Mouse (Mus musculus): ENCODE measurements around the gene Pfkp.

The Pfkp gene

DNA sequence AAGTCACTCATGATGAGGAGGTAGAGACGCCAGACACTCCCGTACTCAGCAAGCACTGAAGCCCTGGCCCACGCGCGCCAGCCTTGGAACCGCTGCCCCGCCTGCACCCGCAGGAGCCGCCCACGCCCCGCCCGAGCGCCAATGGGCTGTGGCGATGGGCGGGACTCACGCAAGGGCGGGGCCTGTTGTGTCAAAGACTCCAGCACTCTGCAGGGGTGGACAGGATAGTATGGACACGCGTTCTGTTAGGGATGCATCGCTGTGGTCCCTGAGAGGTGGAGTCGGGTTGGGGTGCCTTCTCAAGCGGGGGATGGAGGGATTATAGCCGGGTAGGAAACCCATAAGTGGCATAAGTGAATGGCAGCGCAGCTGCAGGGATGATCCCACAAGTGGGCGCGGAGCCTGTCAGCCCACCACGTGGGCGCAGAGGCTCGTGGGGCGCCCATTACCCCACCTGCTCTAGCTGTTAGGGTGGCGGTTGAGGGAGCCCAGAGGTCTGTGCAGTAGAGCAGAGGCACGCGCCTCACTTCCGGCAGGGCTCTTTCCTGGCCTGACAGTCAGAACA, at the start of gene Pfkp:
Gene Pfkp (minus strand): TSS at position 109 of the 565 bp plus-strand sequence.
- in situ Hi-C loops (cut with MseI, MboI) = no loop called here

DNA sequence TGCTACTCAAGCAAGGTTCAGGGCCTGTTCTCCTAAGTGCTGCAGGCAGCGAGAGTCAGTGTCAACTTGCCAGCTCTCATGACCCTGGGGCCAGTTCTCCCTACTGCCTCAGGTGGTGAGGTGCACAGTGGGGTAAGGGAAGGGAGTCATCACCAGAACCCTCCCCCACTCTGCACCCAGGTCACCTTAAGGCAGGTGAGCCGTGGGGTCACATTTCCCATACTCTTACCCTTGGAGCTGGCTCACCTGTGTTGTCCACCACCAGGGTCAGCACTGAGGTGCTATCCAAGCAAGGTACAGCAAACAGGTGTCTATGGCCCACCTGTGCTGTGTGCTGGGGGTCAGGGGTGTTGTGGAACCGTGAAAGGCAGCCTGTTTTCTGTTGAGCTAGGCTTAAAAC, 42.0 kb upstream of the Pfkp start:
- in situ Hi-C loops (cut with MseI, MboI) = no loop called here

DNA sequence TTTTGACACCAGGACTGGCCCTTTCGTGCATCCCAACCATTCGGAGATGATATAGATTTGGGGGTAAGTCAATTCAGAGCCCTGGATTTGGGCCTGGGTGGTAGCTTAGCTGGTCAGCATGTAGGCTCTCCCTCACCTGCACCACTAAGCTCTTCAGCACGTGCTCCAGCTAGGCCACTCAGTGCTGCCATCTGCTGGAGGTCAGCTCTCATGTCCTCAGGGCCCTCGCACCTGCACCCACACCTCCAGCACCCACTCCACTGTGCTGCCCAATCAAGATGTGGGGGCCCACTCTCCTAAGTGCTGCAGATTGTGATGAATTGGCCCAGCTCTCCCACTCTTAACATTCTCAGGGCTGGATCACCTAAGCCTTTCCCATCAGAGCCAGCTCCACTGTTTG, 41.4 kb upstream of the Pfkp start:
- in situ Hi-C loops (cut with MseI, MboI) = no loop called here

DNA sequence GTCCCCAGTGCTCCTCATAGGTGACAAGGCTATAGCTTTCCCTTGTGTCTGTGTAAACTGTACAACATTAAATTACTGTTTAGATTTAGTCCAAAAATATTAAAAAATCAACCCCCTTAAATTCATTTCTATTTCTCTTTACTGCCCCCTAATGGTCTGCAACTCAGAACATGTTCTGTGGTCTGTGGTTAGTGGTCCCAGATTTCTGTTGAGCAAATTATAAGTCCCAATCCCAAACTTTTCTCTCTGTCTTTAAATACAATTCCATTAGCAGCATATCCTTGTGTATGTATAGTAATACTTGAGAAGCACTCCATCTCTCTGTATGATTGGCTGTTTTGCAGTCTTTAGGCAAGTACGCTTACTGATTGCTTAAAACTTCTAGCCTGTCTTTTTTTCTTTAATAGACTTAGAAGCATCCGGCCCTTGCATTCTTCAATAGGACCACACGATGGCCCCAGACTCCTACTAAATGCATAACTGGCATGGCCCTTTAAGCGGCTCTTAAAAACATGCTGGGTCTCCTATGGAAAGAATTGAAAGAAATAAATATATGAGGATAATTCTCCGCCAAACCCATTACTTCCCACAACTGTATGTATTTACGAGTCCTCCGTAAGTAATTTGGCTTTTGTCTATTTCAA, 40.3 kb upstream of the Pfkp start:
- in situ Hi-C loops (cut with MseI, MboI) = no loop called here

DNA sequence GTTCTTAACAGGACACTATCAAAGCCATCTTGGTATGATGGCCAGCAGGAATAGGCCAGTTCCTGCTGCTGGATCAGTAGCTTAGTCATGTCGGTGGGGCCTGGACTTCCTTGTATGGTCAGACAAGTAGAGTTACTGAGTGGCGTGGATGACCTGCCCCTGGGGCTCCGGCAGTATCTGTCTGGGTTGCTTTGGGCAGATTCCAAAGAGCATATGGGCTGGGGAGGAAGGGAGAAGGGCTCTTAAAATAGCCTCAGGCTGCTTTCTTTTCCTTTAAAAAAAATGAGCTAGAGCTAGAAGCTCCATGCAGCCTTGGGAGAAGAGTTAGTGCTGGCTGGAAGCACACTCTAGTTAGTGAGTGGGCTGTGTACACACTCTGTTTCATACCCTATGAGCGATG, 18.3 kb upstream of the Pfkp start:
- in situ Hi-C loops (cut with MseI, MboI) = no loop called here

DNA sequence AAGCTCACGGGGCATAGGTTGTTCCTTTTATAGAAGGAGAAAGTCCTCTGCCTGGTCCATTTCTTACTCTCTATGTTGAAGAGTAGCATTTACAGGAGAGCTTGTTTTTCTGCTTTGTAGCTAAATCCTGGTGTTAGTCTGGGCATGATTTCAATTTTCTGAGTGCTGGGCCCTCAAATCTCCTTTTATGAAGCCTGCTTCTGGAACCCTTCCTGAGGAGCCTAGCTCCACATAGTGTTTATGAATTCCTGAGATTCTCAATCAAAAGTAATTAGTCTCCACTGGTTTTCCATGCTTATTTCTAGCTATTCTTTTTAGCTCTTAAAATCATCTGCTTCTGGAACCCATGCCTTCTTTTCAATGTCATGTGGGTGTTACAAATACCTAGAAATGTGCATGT, 16.9 kb upstream of the Pfkp start:
- in situ Hi-C loops (cut with MseI, MboI) = no loop called here

DNA sequence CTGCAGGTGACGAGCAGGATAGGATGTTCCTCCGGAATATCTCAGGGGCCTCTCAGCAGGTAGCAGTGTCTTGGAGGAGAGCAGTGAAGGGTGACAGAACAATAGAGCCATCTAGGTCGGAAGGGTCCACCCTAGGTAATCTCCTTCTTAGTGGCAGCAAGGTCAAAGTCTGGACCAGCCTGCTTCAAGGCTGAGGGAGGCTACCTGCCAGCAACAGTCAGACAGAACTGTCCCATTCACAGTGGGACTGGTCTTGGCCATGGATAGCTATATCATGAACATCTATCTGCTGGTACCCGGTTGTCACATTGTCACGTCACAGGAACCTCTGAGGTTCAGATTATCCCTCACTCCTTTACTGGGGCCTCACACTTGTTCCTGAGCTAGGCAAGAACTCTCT, 15.6 kb upstream of the Pfkp start:
- in situ Hi-C loops (cut with MseI, MboI) = no loop called here

DNA sequence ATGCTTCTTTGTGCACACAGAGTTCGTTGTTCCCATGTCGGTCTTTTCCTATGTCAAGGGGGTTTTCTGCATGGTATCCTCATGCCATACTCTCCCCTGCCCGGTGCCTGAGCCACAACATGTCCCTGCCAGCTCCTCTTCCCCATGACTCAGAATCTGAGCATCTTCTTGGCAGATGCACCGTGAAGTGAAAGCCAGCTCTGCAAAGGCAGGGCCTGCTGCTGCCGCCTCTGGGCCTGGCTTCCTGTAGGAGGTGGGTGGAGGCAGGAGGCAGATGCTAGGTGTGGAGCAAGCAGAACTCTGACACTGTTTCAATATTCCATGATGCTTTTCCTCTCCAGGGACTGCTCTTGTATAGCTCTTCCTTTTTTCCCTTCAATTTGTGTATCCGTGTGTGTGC, 10.7 kb upstream of the Pfkp start:
- in situ Hi-C loops (cut with MseI, MboI) = no loop called here

DNA sequence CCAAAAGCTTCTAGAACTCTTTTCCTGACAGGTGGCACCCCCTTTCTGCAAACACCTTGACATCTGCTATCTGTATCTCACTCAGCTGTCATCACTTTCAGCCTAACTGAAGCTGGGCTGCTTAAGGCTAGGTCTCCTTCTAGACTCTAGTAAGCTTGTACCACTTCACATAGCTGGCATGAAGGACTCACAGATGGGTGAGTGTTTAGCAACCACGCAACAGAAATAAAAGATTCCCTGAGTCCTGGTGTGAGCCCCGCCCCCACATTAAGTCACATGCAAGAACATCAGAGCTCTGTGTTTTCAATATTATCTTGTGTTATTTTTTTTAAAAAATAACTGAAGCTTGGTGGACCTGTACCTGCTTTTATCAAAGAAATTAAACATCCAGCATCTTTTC, 8.7 kb upstream of the Pfkp start:
- in situ Hi-C loops (cut with MseI, MboI) = no loop called here

DNA sequence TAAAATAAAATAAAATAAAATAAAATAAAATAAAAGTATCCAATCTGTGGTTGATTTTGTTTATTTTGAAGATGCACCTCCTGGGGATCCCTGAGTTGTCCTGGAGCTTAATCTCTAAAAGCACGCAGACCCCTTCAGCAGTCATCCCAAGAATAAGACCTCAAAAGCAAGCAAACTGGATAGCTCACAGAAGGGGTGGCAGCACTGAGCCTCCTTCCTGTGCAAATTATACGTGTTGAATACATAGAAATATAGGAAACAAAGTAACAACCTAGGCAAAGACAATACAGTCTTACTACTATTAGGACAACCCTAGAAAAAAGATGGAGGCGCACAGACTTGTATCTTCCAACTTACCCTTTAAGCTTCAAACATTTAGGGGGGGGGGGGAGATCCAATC, 965 bp upstream of the Pfkp start:
- in situ Hi-C loops (cut with MseI, MboI) = no loop called here

DNA sequence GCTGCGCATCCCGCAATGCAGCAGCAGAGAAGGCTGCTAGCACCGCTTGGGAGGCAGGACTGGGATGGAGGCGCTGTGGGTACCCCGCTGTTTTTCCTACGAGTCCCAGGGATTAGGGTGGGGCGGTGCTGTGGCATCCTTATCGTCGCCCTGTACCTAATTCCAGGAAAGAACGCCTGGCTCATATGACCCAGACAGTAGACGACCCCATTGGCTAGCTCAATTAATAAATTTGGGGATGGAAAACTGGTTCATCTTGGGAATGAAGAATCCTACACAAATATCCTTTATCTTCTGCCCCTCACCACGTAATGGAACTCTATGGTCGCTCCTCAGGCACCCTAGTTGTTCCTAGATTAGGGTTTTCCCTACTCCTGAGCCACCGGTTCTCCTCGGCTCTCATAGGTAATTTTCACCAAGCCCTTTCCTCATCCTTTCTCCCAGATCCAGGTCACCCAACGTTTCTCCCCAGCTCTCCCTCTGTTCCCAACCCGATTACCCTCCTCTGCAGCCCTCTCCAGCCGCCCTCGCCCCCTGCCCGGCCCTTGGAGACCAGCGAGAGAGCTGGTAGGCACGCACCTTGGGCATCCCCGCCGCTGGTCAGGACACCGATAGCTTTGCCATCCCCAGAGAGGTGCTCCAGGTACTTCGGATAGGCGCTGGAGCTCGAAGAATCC, 447 bp downstream of the Pfkp start:
- in situ Hi-C loops (cut with MseI, MboI) = no loop called here

DNA sequence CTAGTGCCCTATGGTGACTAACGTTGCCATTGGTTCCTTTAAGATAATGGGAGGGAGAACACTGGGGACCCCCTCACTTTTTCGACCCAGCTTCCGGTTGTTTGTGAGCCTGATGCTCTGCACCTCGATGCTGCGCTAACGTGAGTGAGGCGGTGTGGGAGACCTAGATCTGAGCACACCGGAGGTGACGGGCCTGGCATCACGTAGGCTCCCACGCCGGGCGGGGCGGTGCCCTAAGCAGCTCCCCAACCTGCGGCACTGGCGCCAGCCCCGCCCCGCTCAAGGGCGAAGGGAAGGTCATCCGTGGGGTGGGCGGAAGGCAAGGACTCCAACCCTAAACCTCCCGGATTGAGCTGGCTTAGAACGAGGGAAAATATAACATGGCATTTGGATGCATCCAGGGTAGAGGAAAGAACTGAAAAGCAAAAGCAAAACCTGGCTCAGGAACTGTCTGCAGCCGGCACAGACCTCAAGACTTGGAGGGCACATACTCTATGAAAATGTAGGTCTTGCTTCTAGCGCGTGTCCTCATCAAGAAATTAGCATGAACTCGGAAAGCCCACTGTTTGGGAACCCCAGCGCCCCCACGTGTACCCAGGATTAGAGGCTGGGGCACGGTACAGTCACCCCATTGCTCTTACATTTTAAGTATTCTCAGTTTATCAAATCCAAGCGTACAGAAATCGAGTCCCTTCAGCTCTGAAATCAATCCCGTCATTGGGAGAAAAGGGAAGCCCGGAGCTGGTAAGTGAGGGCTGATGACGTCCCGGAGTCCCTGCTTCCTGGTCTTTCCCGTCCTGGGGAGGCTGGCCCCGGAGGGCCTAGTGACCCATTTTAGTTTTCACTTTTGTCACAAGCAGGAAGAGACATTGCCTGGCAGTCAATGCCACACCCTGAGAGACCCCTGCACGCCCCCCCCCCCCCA, 1.2 kb downstream of the Pfkp start:
- in situ Hi-C loops (cut with MseI, MboI) = no loop called here

DNA sequence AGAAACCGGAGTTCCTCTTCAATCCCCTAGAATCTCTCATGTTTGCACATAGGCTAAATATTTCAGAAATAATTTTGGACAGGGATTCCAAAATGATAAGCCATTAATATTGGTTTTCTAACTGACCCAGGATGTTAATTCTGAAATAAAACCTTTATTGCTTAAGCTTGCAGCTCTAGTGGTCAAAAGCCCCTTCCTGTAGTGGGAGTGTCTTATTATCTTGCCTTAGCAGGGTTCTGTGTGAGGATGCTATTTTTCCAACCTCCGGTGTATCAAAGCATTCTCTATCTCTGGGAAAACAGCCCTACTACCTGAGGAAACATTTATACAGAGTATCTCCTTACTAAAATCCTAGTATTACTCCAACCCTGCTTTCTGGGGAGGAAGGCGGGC, 1.9 kb downstream of the Pfkp start:
- in situ Hi-C loops (cut with MseI, MboI) = no loop called here

DNA sequence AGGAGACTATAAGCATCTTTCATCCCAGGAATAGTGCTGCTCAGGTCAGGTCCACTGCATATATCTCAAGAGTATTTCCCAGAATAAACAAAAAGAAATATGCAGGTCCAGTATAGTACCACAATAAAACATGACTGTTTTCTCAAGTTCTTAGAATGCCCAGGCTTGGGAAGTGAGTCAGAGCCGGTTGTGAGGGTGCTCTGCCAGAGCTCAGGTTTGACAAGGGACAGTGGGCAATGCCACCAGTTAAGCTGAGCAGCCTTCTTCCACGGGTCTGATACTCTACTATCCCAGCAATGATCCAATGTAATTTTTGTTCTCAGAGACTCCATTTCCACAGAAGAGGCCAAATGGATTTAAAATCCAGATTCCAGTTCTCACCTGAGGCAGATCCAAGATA, 2.3 kb downstream of the Pfkp start:
- in situ Hi-C loops (cut with MseI, MboI) = no loop called here

DNA sequence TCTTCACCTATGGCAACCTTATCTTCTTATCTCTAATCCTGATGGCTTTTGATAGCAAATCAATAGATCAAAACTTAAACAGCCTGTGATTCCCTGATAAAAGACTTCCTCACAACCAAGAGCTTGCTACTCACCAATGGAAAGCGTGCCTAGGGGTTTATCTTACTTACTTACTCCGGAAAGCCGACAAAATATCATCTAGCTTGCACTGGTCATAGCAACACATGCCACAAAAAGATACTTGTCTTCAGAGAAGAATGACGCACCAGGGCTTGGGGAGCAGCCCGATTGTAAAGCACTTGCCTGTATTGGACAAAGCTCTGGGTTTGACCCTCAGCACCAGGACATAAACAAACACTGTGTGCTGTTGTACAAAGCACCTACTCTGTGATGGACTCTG, 4.6 kb downstream of the Pfkp start:
- in situ Hi-C loops (cut with MseI, MboI) = no loop called here

DNA sequence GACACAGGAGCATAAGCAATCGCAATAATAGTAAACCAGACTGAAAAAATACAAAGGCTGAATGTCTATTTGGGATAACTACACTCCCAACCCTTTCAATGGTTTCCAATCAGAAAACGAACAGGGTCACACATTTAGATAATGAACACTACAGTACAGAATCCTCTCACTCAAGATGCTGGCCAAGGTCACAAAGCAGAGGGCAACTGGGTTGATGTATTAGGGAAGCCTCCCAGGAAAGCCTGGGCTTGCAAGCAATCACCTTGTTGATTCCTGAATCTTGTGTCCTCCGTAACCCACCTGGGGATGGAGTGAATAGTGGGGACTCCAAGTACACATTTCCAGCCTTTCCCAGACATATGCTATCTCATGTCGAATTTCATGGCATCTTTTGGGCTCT, 5.6 kb downstream of the Pfkp start:
- in situ Hi-C loops (cut with MseI, MboI) = no loop called here

DNA sequence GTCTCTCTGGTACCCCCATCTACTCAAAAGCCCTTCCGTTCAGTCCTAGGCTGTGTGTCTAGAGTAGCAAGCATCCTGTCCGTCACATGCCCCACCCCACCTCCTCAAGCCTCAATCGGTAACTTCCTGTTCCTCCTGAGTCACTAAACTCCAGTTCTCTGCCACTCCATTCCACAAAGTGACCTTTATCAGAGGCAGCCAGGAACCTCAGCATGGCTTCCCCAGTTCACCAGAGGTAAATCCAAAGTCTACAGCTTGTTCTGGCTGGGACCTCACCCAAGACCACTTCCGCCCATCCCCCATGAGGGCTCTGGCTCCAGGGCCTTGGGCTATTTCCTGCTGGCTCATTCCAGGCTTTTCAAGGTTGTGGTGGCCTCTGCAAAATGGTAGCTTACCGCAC, 6.1 kb downstream of the Pfkp start:
- in situ Hi-C loops (cut with MseI, MboI) = no loop called here

DNA sequence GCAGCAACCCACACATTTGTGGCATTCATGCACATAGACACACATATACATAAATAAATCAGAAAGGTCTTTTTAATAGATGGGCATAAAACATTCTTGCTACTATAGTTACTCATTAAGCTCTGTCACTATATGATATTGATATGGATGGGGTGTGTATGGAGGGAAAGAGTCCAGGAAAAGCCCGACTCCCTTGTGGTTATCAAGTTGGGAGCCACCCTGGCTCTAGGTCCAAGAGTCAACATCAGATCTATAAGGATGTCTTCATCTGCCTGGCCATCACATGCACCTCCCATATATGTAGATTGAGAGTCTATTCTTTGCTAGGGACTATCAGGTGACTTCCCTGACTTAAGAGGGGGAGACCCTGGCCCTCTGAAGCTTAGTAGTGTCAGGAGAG, 7.1 kb downstream of the Pfkp start:
- in situ Hi-C loops (cut with MseI, MboI) = no loop called here

DNA sequence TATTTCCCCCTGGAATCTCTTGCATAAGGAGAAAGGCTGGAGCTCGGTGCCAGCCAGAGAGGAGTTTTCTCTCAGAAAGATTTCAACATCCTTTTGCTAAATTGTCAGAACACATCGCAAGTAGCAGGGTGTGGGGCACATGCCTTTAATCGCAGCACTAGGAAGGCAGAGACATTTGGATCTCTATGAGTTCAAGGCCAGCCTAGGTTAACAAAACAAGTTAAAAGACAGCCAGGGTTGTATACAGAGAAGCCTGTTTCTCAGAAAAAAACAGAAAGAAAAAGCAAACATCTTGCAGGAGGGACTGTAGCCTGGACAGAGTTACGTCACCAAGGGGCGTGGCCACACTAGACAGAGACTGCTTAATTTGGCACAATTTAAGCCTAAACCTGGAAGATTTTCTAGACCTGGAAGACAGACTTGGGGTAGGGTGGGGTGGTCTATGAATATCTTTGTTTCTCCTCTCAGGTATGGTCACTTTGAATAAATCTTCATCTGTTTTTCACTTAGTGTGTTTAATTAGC, 9.0 kb downstream of the Pfkp start:
- in situ Hi-C loops (cut with MseI, MboI) = no loop called here

DNA sequence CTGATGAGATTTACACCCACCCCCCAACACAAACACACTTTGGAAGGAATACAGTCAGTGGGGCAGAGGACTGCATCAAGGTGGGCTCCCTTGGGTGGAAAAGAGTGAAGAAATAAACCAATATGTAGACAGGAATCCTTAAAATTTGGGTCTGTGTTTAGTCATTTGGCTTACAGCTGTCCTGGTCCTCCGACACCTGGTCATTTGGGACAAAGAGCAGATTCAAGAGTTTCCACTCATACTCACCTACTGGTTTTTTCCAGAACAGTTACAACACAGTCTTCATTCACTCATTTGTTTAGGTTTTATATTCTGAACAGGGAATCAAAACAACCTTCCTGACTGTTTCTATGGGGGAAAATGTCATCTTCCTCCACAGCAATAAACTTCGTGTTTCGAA, 9.6 kb downstream of the Pfkp start:
- in situ Hi-C loops (cut with MseI, MboI) = no loop called here

DNA sequence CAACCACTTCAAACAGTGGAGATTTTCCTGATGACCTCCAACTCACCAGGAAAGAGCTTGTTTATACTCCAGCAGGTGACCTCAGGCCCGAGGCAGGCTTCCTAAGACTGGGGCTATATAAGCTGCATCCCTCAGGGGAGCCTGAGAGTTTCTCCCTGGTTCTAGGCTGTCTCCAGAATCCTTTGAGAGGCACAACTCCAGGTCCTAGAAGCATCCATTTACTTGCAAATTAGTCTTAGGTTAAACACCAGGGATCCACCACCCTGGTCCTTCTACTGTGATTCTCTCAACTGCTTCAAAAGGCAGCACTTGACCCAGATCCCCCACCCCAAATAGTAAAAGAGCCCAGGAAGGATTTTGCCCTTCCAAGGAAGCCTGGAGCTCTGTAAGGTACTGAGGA, 10.2 kb downstream of the Pfkp start:
- in situ Hi-C loops (cut with MseI, MboI) = no loop called here

DNA sequence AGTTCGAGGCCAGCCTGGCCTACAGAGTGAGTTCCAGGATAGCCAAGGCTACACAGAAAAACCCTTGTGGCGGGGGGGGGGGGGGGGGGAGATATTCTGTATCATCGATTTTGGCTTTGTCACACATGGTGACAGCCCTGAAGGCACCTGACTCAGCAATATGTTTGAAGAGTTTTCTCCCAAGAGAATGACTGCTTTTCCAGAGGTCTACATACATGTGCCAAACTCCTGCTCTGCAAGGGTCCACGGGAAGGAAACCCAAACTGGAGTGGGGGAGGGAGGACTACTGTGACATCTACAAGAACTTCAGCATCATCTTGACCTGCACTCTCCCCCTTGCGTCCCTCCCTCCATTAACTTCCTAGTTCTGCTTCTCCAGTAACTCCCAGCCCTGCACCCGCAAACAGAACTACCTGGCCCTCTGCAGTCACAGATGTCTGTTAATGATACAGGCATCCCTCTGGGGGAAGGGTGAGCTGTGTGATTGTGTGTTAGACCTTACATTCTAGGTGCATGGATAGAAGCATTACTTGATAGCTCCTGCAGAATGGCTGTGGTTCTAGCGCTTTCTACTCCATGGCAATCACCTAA, 10.9 kb downstream of the Pfkp start:
- in situ Hi-C loops (cut with MseI, MboI) = no loop called here

All from mouse trophoblast stem cell (cell line).